Mouse (Mus musculus): ENCODE data around the gene Stk39. TPM values are rescaled to one million over a fixed set of nuclear protein-coding genes. Genes with fewer than 3 reads are reported as not detected.

The Stk39 gene
- polyA plus RNA-seq, 1 experiment from 2014 or later, result 4.5 TPM

Other genes starting within 250 kb of the Stk39 start
- gene 4933409G03Rik, start 110.1 kb upstream of the Stk39 start, polyA plus RNA-seq (2015; fragmentation: Nextera tagmentation; extraction: Ambion mirVana), result not detected in 2 replicates
- not detected in 2 replicates for gene 4932414N04Rik, start 184.2 kb upstream of the Stk39 start, polyA plus RNA-seq (2015; fragmentation: Nextera tagmentation; extraction: Ambion mirVana)

Measured in intestine, embryonic 16.5 days (tissue).